In genomic region chr6:114920523-114921445, GRCm38 (mm10) we compare ENCODE assay signal across 8 mouse cellular contexts. TPM values are rescaled to one million over a fixed set of nuclear protein-coding genes. Genes with fewer than 3 reads are reported as not detected.
DNase-seq lines count a peak whose midpoint lies in the region; ATAC-seq and TF ChIP-seq lines count a peak whose summit lies in the region.

No protein-coding gene starts in this region.

- peak; percentile 10; the same call in 1 of the 2 replicates for TF ChIP-seq POLR2A in brain, embryonic 14.5 days (IDR thresholded peaks at IDR 0.05; ENCODE audit: borderline replicate concordance, extremely low read depth, insufficient read depth, insufficient read length, poor library complexity, severe bottlenecking)
- TF ChIP-seq POLR2A in olfactory bulb, adult 2 months (IDR thresholded peaks at IDR 0.05; ENCODE audit: insufficient read depth, low read depth, low read length), result no peak

- DNase-seq in brain, embryonic 14.5 days (ENCODE audit: low read depth), result peak; percentile 79
- peak; percentile 78 to 81 for DNase-seq in heart, adult 18-20 months
- DNase-seq in urinary bladder, postnatal 4 days (ENCODE audit: low spot score in 2 of 2), result no peak
- no peak for DNase-seq in cerebellum, adult 11 months

- H3K27ac ChIP-seq in intestine, postnatal 0 days (ENCODE audit: low read depth, low read length), result peak overlapping the region; percentile 54; the same call in 1 of the 2 replicates
- H3K27ac ChIP-seq in lung, embryonic 15.5 days, result peak overlapping the region; percentile 96
- H3K27ac ChIP-seq in olfactory bulb, adult 2 months (ENCODE audit: insufficient read depth, low read depth, low read length), result peak overlapping the region; percentile 63

- peaks cover 13% of the 10 kb centered on the region for H3K4me1 ChIP-seq in intestine, postnatal 0 days (replicated peaks; ENCODE audit: control insufficient read depth, insufficient read depth, low read length)
- H3K4me1 ChIP-seq in lung, embryonic 15.5 days, result peaks cover 39% of the 10 kb centered on the region
- H3K4me1 ChIP-seq in olfactory bulb, adult 2 months (ENCODE audit: control insufficient read depth, insufficient read depth, low read length), result peaks cover 34% of the 10 kb centered on the region

- peak overlapping the region; percentile 65 for H3K4me2 ChIP-seq in intestine, postnatal 0 days (replicated peaks; ENCODE audit: low read depth)
- peak overlapping the region; percentile 58 for H3K4me2 ChIP-seq in lung, embryonic 15.5 days

- peak overlapping the region; percentile 65 for H3K9ac ChIP-seq in intestine, postnatal 0 days (ENCODE audit: low read depth, low read length)
- H3K9ac ChIP-seq in lung, embryonic 15.5 days, result peak overlapping the region; percentile 71

- WGBS in intestine, postnatal 0 days, result 13% methylated on average over 17 of the region's 17 CpGs
- WGBS in lung, embryonic 15.5 days, result 1% methylated on average over 17 of the region's 17 CpGs
- 12% methylated on average over 17 of the region's 17 CpGs for WGBS in olfactory bulb, adult 2 months

- H3K4me3 ChIP-seq in intestine, postnatal 0 days (ENCODE audit: low read depth, low read length), result peak overlapping the region; percentile 38
- H3K4me3 ChIP-seq in lung, embryonic 15.5 days, result peak overlapping the region; percentile 58
- peak overlapping the region; percentile 56 for H3K4me3 ChIP-seq in olfactory bulb, adult 2 months (ENCODE audit: insufficient read depth, low read depth, low read length)

- H3K9me3 ChIP-seq in intestine, postnatal 0 days (ENCODE audit: control insufficient read depth), result no peaks in the 10 kb centered on the region
- H3K9me3 ChIP-seq in lung, embryonic 15.5 days, result no peaks in the 10 kb centered on the region

- no peaks in the 10 kb centered on the region for H3K27me3 ChIP-seq in intestine, postnatal 0 days (replicated peaks; ENCODE audit: control insufficient read depth, insufficient read depth, low read length)
- H3K27me3 ChIP-seq in lung, embryonic 15.5 days, result no peaks in the 10 kb centered on the region

- no peak for TF ChIP-seq CTCF in brain, embryonic 14.5 days (IDR thresholded peaks at IDR 0.05; ENCODE audit: borderline replicate concordance, extremely low read depth, insufficient read depth, insufficient read length)
- peak; percentile 8; the same call in 1 of the 2 replicates for TF ChIP-seq CTCF in intestine, postnatal 0 days (IDR thresholded peaks at IDR 0.05; ENCODE audit: low read depth)
- TF ChIP-seq CTCF in olfactory bulb, adult 2 months (IDR thresholded peaks at IDR 0.05; ENCODE audit: insufficient read depth, low read depth, low read length), result no peak

- H3K36me3 ChIP-seq in intestine, postnatal 0 days (ENCODE audit: control insufficient read depth, insufficient read depth), result no peaks in the 10 kb centered on the region
- no peaks in the 10 kb centered on the region for H3K36me3 ChIP-seq in lung, embryonic 15.5 days

- peak; percentile 56 for ATAC-seq in CD4-positive, CD25-positive, alpha-beta regulatory T cell, adult 4 months
- no peak for ATAC-seq in intestine, postnatal 0 days
- ATAC-seq in lung, embryonic 15.5 days (ENCODE audit: borderline replicate concordance, extremely low read depth, low FRiP score, low TSS enrichment), result no peak

RNA-seq across cellular contexts. Expression of gene Vgll4, which starts 49.0 kb away (rescaled TPM):
- 100 to 1,000 TPM; 171 to 233 TPM for polyA plus RNA-seq in CD4-positive, CD25-positive, alpha-beta regulatory T cell, adult 4 months (2017; shearing (Covaris generic))
- polyA plus RNA-seq in brain, embryonic 14.5 days (2012; rRNA removed), result 39.7 and 40.9 TPM in 2 replicates
- total RNA-seq in heart, adult 18-20 months (2021), result 10 to 100 TPM; 20.4 to 22.9 TPM
- 31.1 and 33.0 TPM in 2 replicates for polyA plus RNA-seq in intestine, postnatal 0 days (2015; fragmentation: Nextera tagmentation; extraction: Ambion mirVana)
- 133 and 147 TPM in 2 replicates for polyA plus RNA-seq in lung, embryonic 15.5 days (2015; fragmentation: Nextera tagmentation; extraction: Ambion mirVana)
- not detected in 2 replicates for polyA plus RNA-seq in olfactory bulb, adult 2 months (2012; ENCODE audit: insufficient read depth, insufficient read length, low replicate concordance, missing spikeins)

Comparison
In these comparisons a context has a peak if more than half of its experiments do, and no peak if none do; other contexts are left out.
1. DNase-seq: peak in brain, embryonic 14.5 days (single experiment) and heart, adult 18-20 months (2 of 2); none in urinary bladder, postnatal 4 days (0 of 2) and cerebellum, adult 11 months (single experiment).
2. Peak in every context shown above with its lines, with median percentiles within 50 percentile points of each other: H3K27ac ChIP-seq and H3K4me3 ChIP-seq.